Mouse (Mus musculus): ENCODE measurements around the gene Riox1.

- TF ChIP-seq CTCF (IDR thresholded peaks at IDR 0.05; ENCODE audit: extremely low read depth, insufficient read length, insufficient replicate concordance, low read depth, low read length): no peak
- no peak for TF ChIP-seq POLR2A (IDR thresholded peaks at IDR 0.05; ENCODE audit: low read depth, low read length)
These were observed 46.8 kb downstream of the Riox1 start for GRCm38 (mm10) chr12:83997221-83997620.
